Mouse (Mus musculus): ENCODE measurements at regions not wholly inside any gene's neighbourhood (a gene's known extent, or its start where the extent isn't known, plus 50 kb on each side); places are given as distances from the start of the nearest gene placed in this dataset.

GRCm38 (mm10) chr6:89013690-89014061 is 111.6 kb downstream of the Tpra1 start:
- WGBS, result 52% methylated on average over 8 of the region's 8 CpGs
- ATAC-seq (no peak), DNase-seq (no peak)
- TF ChIP-seq CTCF (IDR thresholded peaks at IDR 0.05; ENCODE audit: low read depth), result no peak
- peaks cover 6% of the 10 kb centered on the region; the same call in 1 of the 2 replicates for H3K27me3 ChIP-seq (ENCODE audit: insufficient read depth, low read length)
- no peak overlapping the region for H3K9ac ChIP-seq
- H3K9me3 ChIP-seq (ENCODE audit: low read length), result no peaks in the 10 kb centered on the region
- no peak overlapping the region for H3K4me3 ChIP-seq (ENCODE audit: low read depth, low read length)
- H3K27ac ChIP-seq (ENCODE audit: low read depth, low read length), result no peak overlapping the region
- peaks cover 4% of the 10 kb centered on the region; the same call in 1 of the 2 replicates for H3K4me1 ChIP-seq (ENCODE audit: insufficient read depth)
- H3K4me2 ChIP-seq (ENCODE audit: low read depth), result no peak overlapping the region
- no peaks in the 10 kb centered on the region for H3K36me3 ChIP-seq (ENCODE audit: insufficient read depth)

GRCm38 (mm10) chr6:89024101-89024650 is 122.1 kb downstream of the Tpra1 start:
- DNase-seq (peak; percentile 59), ATAC-seq (peak; percentile 79)
- Histone ChIP-seq H3K4me3 (ENCODE audit: low read depth, low read length) (no peak overlapping the region), H3K27me3 (ENCODE audit: insufficient read depth, low read length) (peaks cover 34% of the 10 kb centered on the region), H3K9ac (no peak overlapping the region), H3K9me3 (ENCODE audit: low read length) (no peaks in the 10 kb centered on the region), H3K4me2 (ENCODE audit: low read depth) (no peak overlapping the region), H3K27ac (ENCODE audit: low read depth, low read length) (no peak overlapping the region), H3K4me1 (ENCODE audit: insufficient read depth) (no peaks in the 10 kb centered on the region), H3K36me3 (ENCODE audit: insufficient read depth) (no peaks in the 10 kb centered on the region)
- peak; percentile 49 for TF ChIP-seq CTCF (IDR thresholded peaks at IDR 0.05; ENCODE audit: low read depth)
- 8% methylated on average over 11 of the region's 11 CpGs for whole genome bisulfite sequencing

- peak; percentile 35 for TF ChIP-seq CTCF (IDR thresholded peaks at IDR 0.05; ENCODE audit: low read depth)
- WGBS, result 61% methylated on average over 5 of the region's 5 CpGs
- DNase-seq (no peak), ATAC-seq (no peak)
- no peak overlapping the region for H3K4me3 ChIP-seq (ENCODE audit: low read depth, low read length)
- H3K27ac ChIP-seq (ENCODE audit: low read depth, low read length), result no peak overlapping the region
- peaks cover 17% of the 10 kb centered on the region for H3K4me1 ChIP-seq (ENCODE audit: insufficient read depth)
- H3K9ac ChIP-seq, result no peak overlapping the region
- no peaks in the 10 kb centered on the region for H3K27me3 ChIP-seq (ENCODE audit: insufficient read depth, low read length)
- H3K9me3 ChIP-seq (ENCODE audit: low read length), result no peaks in the 10 kb centered on the region
- no peaks in the 10 kb centered on the region for H3K36me3 ChIP-seq (ENCODE audit: insufficient read depth)
- no peak overlapping the region for H3K4me2 ChIP-seq (ENCODE audit: low read depth)
These were observed 131.6 kb downstream of the Tpra1 start for GRCm38 (mm10) chr6:89033433-89034298.

GRCm38 (mm10) chr6:89034455-89034854 is 132.4 kb downstream of the Tpra1 start:
- no peak for DNase-seq
- ATAC-seq, result no peak
- WGBS, result 64% methylated on average over 3 of the region's 3 CpGs
- no peak for TF ChIP-seq CTCF (IDR thresholded peaks at IDR 0.05; ENCODE audit: low read depth)
- no peaks in the 10 kb centered on the region for H3K36me3 ChIP-seq (ENCODE audit: insufficient read depth)
- no peak overlapping the region for H3K27ac ChIP-seq (ENCODE audit: low read depth, low read length)
- peaks cover 17% of the 10 kb centered on the region for H3K4me1 ChIP-seq (ENCODE audit: insufficient read depth)
- no peaks in the 10 kb centered on the region for H3K9me3 ChIP-seq (ENCODE audit: low read length)
- H3K27me3 ChIP-seq (ENCODE audit: insufficient read depth, low read length), result no peaks in the 10 kb centered on the region
- 0 out of 2 replicates have a peak overlapping the region, but pooled peaks have one; percentile 43 for H3K9ac ChIP-seq
- H3K4me3 ChIP-seq (ENCODE audit: low read depth, low read length), result no peak overlapping the region
- H3K4me2 ChIP-seq (ENCODE audit: low read depth), result no peak overlapping the region

GRCm38 (mm10) chr6:89035061-89035835 is 133.2 kb downstream of the Tpra1 start:
- H3K4me1 ChIP-seq (ENCODE audit: insufficient read depth), result peaks cover 17% of the 10 kb centered on the region
- peak overlapping the region; percentile 43 for H3K9ac ChIP-seq
- no peaks in the 10 kb centered on the region for H3K27me3 ChIP-seq (ENCODE audit: insufficient read depth, low read length)
- no peak for TF ChIP-seq CTCF (IDR thresholded peaks at IDR 0.05; ENCODE audit: low read depth)
- 26% methylated on average over 13 of the region's 13 CpGs for WGBS
- peak overlapping the region; percentile 88 for H3K27ac ChIP-seq (ENCODE audit: low read depth, low read length)
- peak; percentile 94 for ATAC-seq
- no peak overlapping the region for H3K4me3 ChIP-seq (ENCODE audit: low read depth, low read length)
- no peaks in the 10 kb centered on the region for H3K9me3 ChIP-seq (ENCODE audit: low read length)
- H3K4me2 ChIP-seq (ENCODE audit: low read depth), result peak overlapping the region; percentile 43
- no peaks in the 10 kb centered on the region for H3K36me3 ChIP-seq (ENCODE audit: insufficient read depth)
- peak; percentile 86 for DNase-seq

- Histone ChIP-seq H3K9me3 (ENCODE audit: low read length) (no peaks in the 10 kb centered on the region), H3K36me3 (ENCODE audit: insufficient read depth) (no peaks in the 10 kb centered on the region), H3K27me3 (ENCODE audit: insufficient read depth, low read length) (no peaks in the 10 kb centered on the region), H3K4me1 (ENCODE audit: insufficient read depth) (peaks cover 17% of the 10 kb centered on the region), H3K4me3 (ENCODE audit: low read depth, low read length) (no peak overlapping the region), H3K9ac (peak overlapping the region; percentile 43), H3K27ac (ENCODE audit: low read depth, low read length) (peak overlapping the region; percentile 88), H3K4me2 (ENCODE audit: low read depth) (peak overlapping the region; percentile 43)
- 15% methylated on average over 4 of the region's 4 CpGs for WGBS
- no peak for TF ChIP-seq CTCF (IDR thresholded peaks at IDR 0.05; ENCODE audit: low read depth)
- DNase-seq (no peak), ATAC-seq (peak; percentile 42)
These were observed 133.7 kb downstream of the Tpra1 start for GRCm38 (mm10) chr6:89035836-89036156.

GRCm38 (mm10) chr6:89037392-89037791 is 135.3 kb downstream of the Tpra1 start:
- ATAC-seq (no peak), DNase-seq (no peak)
- Histone ChIP-seq H3K4me2 (ENCODE audit: low read depth) (no peak overlapping the region), H3K9ac (no peak overlapping the region), H3K4me1 (ENCODE audit: insufficient read depth) (peaks cover 17% of the 10 kb centered on the region), H3K27ac (ENCODE audit: low read depth, low read length) (no peak overlapping the region), H3K36me3 (ENCODE audit: insufficient read depth) (no peaks in the 10 kb centered on the region), H3K9me3 (ENCODE audit: low read length) (no peaks in the 10 kb centered on the region), H3K4me3 (ENCODE audit: low read depth, low read length) (no peak overlapping the region), H3K27me3 (ENCODE audit: insufficient read depth, low read length) (no peaks in the 10 kb centered on the region)
- 69% methylated on average over 2 of the region's 2 CpGs for WGBS
- no peak for TF ChIP-seq CTCF (IDR thresholded peaks at IDR 0.05; ENCODE audit: low read depth)
